Mouse (Mus musculus) midbrain, embryonic 14.5 days (tissue): ENCODE data around the gene Gm6902. TPM values are rescaled to one million over a fixed set of nuclear protein-coding genes. Genes with fewer than 3 reads are reported as not detected.
"Not testable (repeated sequence)": the region's sequence is repeated elsewhere in the genome, so short reads cannot be mapped to it uniquely, and the experiment has no call there.

Experiments used
- ATAC-seq: fragments of 200-750 bp; cut with Nextera tagmentation; 2 replicates; pipeline ENCODE4 v1.8.0; 2017; ENCODE audit warnings: moderate number of reproducible peaks, moderate library complexity; ENCODE audit not compliant: low FRiP score, low TSS enrichment
- DNase-seq: peaks from one replicate; pipeline ENCODE4 v3.0.0-alpha.2; 2015
- H3K27ac ChIP-seq: fragments of 300-500 bp; sonication (generic); replicated peaks from 2 replicates; pipeline ENCODE4 v1.5.1; 2014; ENCODE audit warnings: mild to moderate bottlenecking, low read depth, low read length, moderate library complexity
- H3K27me3 ChIP-seq: fragments of 300-500 bp; sonication (generic); 2 replicates; pipeline ENCODE4 v1.6.1; 2014; ENCODE audit warnings: low read length, control low read depth, mixed read lengths; ENCODE audit not compliant: control insufficient read depth, insufficient read depth
- H3K36me3 ChIP-seq: fragments of 300-500 bp; sonication (generic); 2 replicates; pipeline ENCODE4 v1.6.1; 2014; ENCODE audit warnings: low read length, control low read depth; ENCODE audit not compliant: control insufficient read depth, insufficient read depth
- H3K4me1 ChIP-seq: fragments of 300-500 bp; sonication (generic); 2 replicates; pipeline ENCODE4 v1.6.1; 2014; ENCODE audit warnings: mild to moderate bottlenecking, antibody characterized with exemption, low read length, control low read depth; ENCODE audit not compliant: control insufficient read depth, insufficient read depth
- H3K4me2 ChIP-seq: fragments of 300-500 bp; sonication (generic); 2 replicates; pipeline ENCODE4 v1.6.1; 2014; ENCODE audit warnings: mild to moderate bottlenecking, low read length, moderate library complexity
- H3K4me3 ChIP-seq: fragments of 300-500 bp; sonication (generic); replicated peaks from 2 replicates; pipeline ENCODE4 v1.5.1; 2014; ENCODE audit warnings: low read depth, low read length
- H3K9ac ChIP-seq: fragments of 300-500 bp; sonication (generic); replicated peaks from 2 replicates; pipeline ENCODE4 v1.6.1; 2014; ENCODE audit warnings: mild to moderate bottlenecking, low read length, moderate library complexity
- H3K9me3 ChIP-seq: fragments of 300-500 bp; sonication (generic); 2 replicates; pipeline ENCODE4 v1.6.1; 2016; ENCODE audit warnings: low read length, control low read depth, mixed read lengths; ENCODE audit not compliant: control insufficient read depth
- WGBS: fragments of 180-500 bp; shearing (Covaris S2); extraction: QIAGEN DNeasy Blood & Tissue Kit; methylation state at CpG from one replicate; pipeline ENCODE4 v1.1.7; 2014; 5-methylcytosine and 5-hydroxymethylcytosine counted together
- polyA plus RNA-seq: library from polyadenylated mRNA; unstranded; fragments of >200 nt; fragmentation: Nextera tagmentation; extraction: Ambion mirVana; gene quantifications from 2 replicates; pipeline ENCODE4 v1.2.1, GENCODE M21; 2014

Gm6902 gene
- not detected in 2 replicates for polyA plus RNA-seq

DNA sequence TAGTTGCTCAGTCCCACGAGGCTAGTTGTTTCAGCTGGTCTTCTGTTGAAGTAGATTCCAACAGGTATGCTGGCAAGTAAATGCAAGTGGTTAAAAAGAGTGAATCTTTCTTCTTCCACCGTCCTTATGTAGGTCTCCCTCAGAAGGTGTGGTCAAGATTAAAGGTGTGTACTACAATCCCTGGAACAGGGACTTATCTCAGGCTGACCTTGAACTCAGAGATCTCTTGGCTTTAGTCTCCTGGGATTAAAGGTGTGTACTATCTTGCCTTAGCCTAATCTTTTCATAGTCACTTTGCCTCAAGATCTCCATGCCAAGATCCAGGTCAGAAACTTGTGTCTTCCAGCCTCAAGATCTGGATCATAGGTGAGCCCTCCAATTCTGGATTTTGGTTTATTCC, at the start of gene Gm6902:
Gene Gm6902 (minus strand): TSS at position 101 of the 400 bp plus-strand sequence.
- no CpG with 5 or more reads among the region's 2 CpGs for WGBS
- not testable (repeated sequence) for ATAC-seq, H3K9me3 ChIP-seq, H3K27ac ChIP-seq, H3K4me3 ChIP-seq, H3K4me2 ChIP-seq, H3K36me3 ChIP-seq, H3K9ac ChIP-seq, DNase-seq, H3K4me1 ChIP-seq, H3K27me3 ChIP-seq

DNA sequence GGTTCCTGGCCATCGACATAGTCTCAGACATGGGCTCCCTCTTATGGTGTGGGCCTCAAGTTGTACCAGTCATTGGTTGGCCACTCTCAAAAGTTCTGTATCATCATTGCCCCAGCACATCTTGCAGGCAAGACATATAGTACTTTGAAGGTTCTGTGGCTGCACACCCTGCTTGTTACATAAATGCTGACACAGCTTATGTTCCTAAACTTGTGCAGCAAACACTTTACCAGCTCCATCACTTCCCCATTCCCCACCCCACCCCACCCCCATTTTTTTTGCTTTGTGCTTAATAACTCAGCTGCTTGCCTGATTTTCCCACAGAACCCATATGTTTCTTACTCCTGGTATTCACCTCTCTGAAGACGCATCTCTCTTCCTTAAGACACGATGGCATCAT, 22.2 kb upstream of the Gm6902 start, which contains the start of gene Nlrp4e:
Gene Nlrp4e (plus strand): TSS at position 301 of the 400 bp plus-strand sequence.
- 85% methylated on average over 3 of the region's 3 CpGs for WGBS

DNA sequence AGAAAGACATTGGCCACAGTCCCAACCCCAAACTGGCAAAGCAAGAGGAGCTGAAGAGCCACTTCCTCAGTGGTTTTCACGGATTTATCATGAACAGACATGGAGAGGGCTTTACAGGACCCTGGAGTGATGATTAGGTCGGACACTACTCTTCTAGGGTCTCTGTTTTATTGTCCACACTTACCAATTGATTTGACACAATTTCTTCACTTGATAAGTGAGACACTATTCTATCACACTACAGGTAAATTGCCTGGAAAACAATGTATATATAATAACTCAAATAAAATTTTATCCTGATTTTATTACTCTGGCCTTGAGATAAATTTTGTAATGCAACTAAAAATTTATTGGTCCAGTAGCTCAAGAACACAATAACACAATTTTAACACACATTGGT, 27.1 kb downstream of the Gm6902 start, which contains the start of gene Vmn1r166:
Gene Vmn1r166 (minus strand): TSS at position 101 of the 400 bp plus-strand sequence.
- not testable (repeated sequence) for H3K9ac ChIP-seq, H3K27me3 ChIP-seq, DNase-seq, H3K4me3 ChIP-seq, H3K4me1 ChIP-seq, H3K27ac ChIP-seq, H3K9me3 ChIP-seq, H3K4me2 ChIP-seq, H3K36me3 ChIP-seq, ATAC-seq
- WGBS = no CpG with 5 or more reads among the region's 2 CpGs

More for the DNA sequence above, 22.2 kb upstream of the Gm6902 start, which contains the start of gene Nlrp4e:
- H3K27ac ChIP-seq, H3K9me3 ChIP-seq, DNase-seq, H3K4me3 ChIP-seq, H3K9ac ChIP-seq, ATAC-seq, H3K27me3 ChIP-seq, H3K4me1 ChIP-seq, H3K4me2 ChIP-seq, H3K36me3 ChIP-seq: not testable (repeated sequence)

Other genes starting within 250 kb of the Gm6902 start
- gene Vmn1r163, start 223.4 kb downstream of the Gm6902 start, polyA plus RNA-seq = not detected in 2 replicates
- not detected in 2 replicates for gene Gm8720, start 211.4 kb downstream of the Gm6902 start, polyA plus RNA-seq
- gene Gm10662, start 134.4 kb downstream of the Gm6902 start, polyA plus RNA-seq = not detected in 2 replicates
- not detected in 2 replicates for gene Vmn1r165, start 61.6 kb downstream of the Gm6902 start, polyA plus RNA-seq
- gene Vmn1r166, start 27.2 kb downstream of the Gm6902 start, polyA plus RNA-seq = not detected in 2 replicates
- gene Nlrp4e, start 22.3 kb upstream of the Gm6902 start, polyA plus RNA-seq = not detected in 2 replicates
- gene Nlrp5, start 107.0 kb upstream of the Gm6902 start, polyA plus RNA-seq = not detected in 2 replicates
- gene Vmn1r167, start 228.3 kb upstream of the Gm6902 start, polyA plus RNA-seq = not detected in 2 replicates